Mouse (Mus musculus) kidney, embryonic 16.5 days (tissue): ENCODE data around the gene Atp6v1g1. TPM values are rescaled to one million over a fixed set of nuclear protein-coding genes. Genes with fewer than 3 reads are reported as not detected.

ENCODE experiments used
- ATAC-seq: fragments of 200-750 bp; cut with Nextera tagmentation; 2 replicates; pipeline ENCODE4 v1.8.0; 2017; ENCODE audit warnings: moderate TSS enrichment; ENCODE audit not compliant: low FRiP score, low TSS enrichment
- H3K27ac ChIP-seq: fragments of 300-500 bp; sonication (generic); 2 replicates; pipeline ENCODE4 v1.5.1; 2014; ENCODE audit warnings: low read length
- H3K27me3 ChIP-seq: fragments of 300-500 bp; sonication (generic); 2 replicates; pipeline ENCODE4 v1.6.1; 2014; ENCODE audit warnings: low read length, control low read depth, mixed read lengths; ENCODE audit not compliant: insufficient read depth
- H3K36me3 ChIP-seq: fragments of 300-500 bp; sonication (generic); 2 replicates; pipeline ENCODE4 v1.6.1; 2014; ENCODE audit warnings: low read length, control low read depth, mixed read lengths; ENCODE audit not compliant: insufficient read depth
- H3K4me1 ChIP-seq: fragments of 300-500 bp; sonication (generic); 2 replicates; pipeline ENCODE4 v1.6.1; 2014; ENCODE audit warnings: low read length, control low read depth, mixed read lengths; ENCODE audit not compliant: insufficient read depth
- H3K4me2 ChIP-seq: fragments of 300-500 bp; sonication (generic); replicated peaks from 2 replicates; pipeline ENCODE4 v1.6.1; 2014; ENCODE audit warnings: low read depth, low read length
- H3K4me3 ChIP-seq: fragments of 300-500 bp; sonication (generic); 2 replicates; pipeline ENCODE4 v1.5.1; 2014; ENCODE audit warnings: mild to moderate bottlenecking, low read length
- H3K9ac ChIP-seq: fragments of 300-500 bp; sonication (generic); replicated peaks from 2 replicates; pipeline ENCODE4 v1.6.1; 2014; ENCODE audit warnings: low read length
- H3K9me3 ChIP-seq: fragments of 300-500 bp; sonication (generic); 2 replicates; pipeline ENCODE4 v1.6.1; 2016; ENCODE audit warnings: low read length, control low read depth
- WGBS: fragments of 180-500 bp; shearing (Covaris S2); extraction: QIAGEN DNeasy Blood & Tissue Kit; methylation state at CpG from one replicate; pipeline ENCODE4 v1.1.7; 2014; 5-methylcytosine and 5-hydroxymethylcytosine counted together
- polyA plus RNA-seq: library from polyadenylated mRNA; unstranded; fragments of >200 nt; fragmentation: Nextera tagmentation; extraction: Ambion mirVana; gene quantifications from 2 replicates; pipeline ENCODE4 v1.2.1, GENCODE M21; 2015

Gene Atp6v1g1
- polyA plus RNA-seq, 1 experiment from 2014 or later, result 320 TPM

DNA sequence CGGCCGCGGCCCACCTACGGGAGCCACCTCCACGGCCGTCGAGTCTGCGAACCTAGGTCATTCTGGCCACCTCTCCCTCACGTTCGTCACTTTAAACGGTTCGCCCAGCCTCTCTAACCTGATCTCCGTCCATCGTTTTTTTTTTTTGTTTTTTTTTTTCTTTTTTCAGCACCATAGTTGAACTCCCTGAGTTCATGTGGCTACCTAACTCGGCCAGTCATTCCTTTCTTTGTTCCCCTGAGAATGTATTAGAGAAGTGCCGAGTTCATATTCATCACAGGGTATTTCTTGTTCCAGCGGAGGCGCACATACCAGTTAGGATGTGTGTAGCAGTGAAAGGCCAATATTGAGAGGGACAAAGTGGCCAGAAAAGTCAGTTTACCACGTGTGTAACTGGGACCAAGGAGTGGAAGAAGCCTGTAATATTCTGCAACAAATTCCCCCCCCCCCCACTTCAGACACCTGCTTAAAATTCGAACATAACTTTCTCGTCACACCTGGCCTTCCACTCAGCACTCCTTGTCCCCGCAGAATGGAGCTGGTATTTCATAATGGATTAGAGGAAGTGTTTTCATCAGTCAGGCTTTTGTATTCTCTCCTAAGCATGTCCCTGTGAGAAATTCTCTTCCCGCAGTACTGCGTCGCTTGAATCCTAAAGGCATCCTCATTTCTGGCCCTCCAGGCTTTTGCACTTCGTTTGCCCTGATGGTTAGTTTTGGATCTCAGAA lies 823 bp downstream of the Atp6v1g1 start:
- Histone ChIP-seq H3K27me3 (no peaks in the 10 kb centered on the region), H3K9me3 (no peaks in the 10 kb centered on the region), H3K4me2 (peak overlapping the region; percentile 76), H3K27ac (peak overlapping the region; percentile 90), H3K9ac (peak overlapping the region; percentile 96), H3K36me3 (peaks cover 17% of the 10 kb centered on the region), H3K4me1 (peaks cover 30% of the 10 kb centered on the region), H3K4me3 (peak overlapping the region; percentile 85)
- 14% methylated on average over 26 of the region's 26 CpGs for WGBS
- ATAC-seq, result no peak

DNA sequence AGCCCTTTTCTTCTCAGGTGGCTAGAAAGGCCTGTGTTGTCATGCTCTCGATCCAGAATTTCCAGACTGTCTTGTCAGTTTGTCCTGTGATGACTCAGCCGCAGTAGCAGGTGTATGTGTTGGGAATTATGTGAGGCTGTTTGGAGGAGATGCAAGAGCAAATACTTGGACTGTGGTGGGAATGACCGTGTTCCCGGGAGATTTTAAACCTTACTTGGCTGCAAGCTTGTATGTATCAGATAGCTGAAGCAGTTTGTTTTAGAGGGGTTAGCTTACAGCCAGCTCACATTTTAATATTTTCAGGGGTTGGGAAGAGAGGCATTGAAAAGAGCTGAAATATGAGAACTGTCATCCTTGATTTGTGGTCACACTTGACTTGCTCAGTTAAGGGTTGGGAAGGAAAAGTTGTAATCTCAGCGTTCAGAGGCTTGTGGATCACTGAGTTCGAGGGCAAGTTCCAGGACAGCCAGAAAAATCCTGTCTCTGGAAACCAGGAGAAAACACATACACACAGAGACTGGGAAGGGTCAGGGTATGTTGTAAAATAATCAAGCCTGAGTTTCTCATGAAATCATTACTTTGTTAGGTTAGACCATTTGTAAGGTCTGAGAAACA lies 2.0 kb downstream of the Atp6v1g1 start:
- H3K27me3 ChIP-seq, result no peaks in the 10 kb centered on the region
- peaks cover 27% of the 10 kb centered on the region for H3K36me3 ChIP-seq
- no peak for ATAC-seq
- peaks cover 30% of the 10 kb centered on the region for H3K4me1 ChIP-seq
- H3K9ac ChIP-seq, result peak overlapping the region; percentile 9
- peak overlapping the region; percentile 90 for H3K27ac ChIP-seq
- 34% methylated on average over 6 of the region's 6 CpGs for WGBS
- H3K4me2 ChIP-seq, result peak overlapping the region; percentile 76
- no peaks in the 10 kb centered on the region for H3K9me3 ChIP-seq
- H3K4me3 ChIP-seq, result peak overlapping the region; percentile 85; the same call in 1 of the 2 replicates

DNA sequence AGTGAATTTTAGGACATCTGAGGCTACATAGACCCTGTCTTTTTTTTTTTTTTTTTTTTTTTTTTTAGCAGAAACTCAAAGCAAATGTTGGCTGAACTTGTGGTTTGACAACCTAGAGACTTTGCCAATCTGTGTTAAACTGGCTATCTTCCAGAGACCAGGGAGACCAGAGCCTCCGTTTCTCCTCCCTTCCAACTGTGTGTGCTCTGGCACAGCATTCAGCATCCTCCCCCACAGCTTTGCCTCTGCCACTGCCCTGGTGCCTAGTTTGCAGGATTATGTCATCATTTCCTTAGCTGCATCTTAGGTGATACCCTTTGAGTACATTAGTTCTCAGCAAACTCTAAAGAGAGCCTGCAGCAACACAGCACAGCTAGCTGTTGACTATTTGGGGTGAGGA lies 3.2 kb downstream of the Atp6v1g1 start:
- no peak overlapping the region for H3K9ac ChIP-seq
- no peaks in the 10 kb centered on the region for H3K9me3 ChIP-seq
- H3K4me3 ChIP-seq, result no peak overlapping the region
- H3K4me2 ChIP-seq, result no peak overlapping the region
- peaks cover 40% of the 10 kb centered on the region for H3K36me3 ChIP-seq
- H3K27me3 ChIP-seq, result no peaks in the 10 kb centered on the region
- peaks cover 30% of the 10 kb centered on the region for H3K4me1 ChIP-seq
- no peak for ATAC-seq
- H3K27ac ChIP-seq, result no peak overlapping the region
- 29% methylated on average over 1 of the region's 1 CpGs for WGBS

DNA sequence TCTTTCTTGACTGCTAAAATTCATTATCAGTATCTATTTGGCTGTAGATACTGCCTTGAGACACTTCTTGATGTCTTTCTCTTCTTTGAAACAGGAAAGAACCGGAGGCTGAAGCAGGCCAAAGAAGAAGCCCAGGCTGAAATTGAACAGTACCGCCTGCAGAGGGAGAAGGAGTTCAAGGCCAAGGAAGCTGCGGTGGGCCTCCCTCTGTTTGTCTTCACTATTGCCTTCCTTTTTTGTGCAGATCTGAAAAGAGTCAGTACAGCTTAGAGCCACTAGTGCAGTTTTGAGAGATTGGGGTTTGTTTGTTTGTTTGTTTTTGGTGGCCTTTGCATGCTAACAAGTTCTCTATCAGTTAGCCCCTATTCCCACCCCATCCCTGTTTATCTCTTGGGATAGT lies 3.9 kb downstream of the Atp6v1g1 start:
- Histone ChIP-seq H3K9me3 (no peaks in the 10 kb centered on the region), H3K36me3 (peaks cover 42% of the 10 kb centered on the region), H3K4me3 (no peak overlapping the region), H3K27ac (no peak overlapping the region), H3K4me2 (no peak overlapping the region), H3K27me3 (no peaks in the 10 kb centered on the region), H3K9ac (no peak overlapping the region), H3K4me1 (peaks cover 30% of the 10 kb centered on the region)
- WGBS, result 84% methylated on average over 3 of the region's 3 CpGs
- no peak for ATAC-seq

DNA sequence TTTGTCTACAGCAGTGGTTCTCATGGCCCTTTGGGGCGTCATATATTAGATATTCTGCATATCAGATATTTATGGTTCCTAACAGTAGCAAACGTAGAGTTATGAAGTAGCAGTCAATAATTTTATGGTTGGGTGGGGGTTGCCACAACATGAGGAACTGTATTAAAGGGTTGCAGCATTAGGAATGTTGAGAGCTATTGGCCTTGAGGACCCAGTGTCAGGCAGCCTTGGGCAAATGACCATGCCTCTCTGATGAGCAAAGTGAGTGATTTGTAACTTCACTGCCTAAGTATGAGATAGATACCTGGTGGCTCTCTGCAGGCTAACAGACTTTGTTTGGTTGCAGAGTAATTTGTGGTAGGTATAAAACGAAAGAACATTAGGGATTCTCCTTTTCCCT lies 6.3 kb downstream of the Atp6v1g1 start:
- WGBS, result 93% methylated on average over 3 of the region's 3 CpGs
- H3K4me3 ChIP-seq, result no peak overlapping the region
- no peak overlapping the region for H3K4me2 ChIP-seq
- H3K36me3 ChIP-seq, result peaks cover 52% of the 10 kb centered on the region
- no peak overlapping the region for H3K9ac ChIP-seq
- no peak overlapping the region for H3K27ac ChIP-seq
- H3K9me3 ChIP-seq, result no peaks in the 10 kb centered on the region
- peaks cover 19% of the 10 kb centered on the region for H3K4me1 ChIP-seq
- no peaks in the 10 kb centered on the region for H3K27me3 ChIP-seq
- ATAC-seq, result no peak

DNA sequence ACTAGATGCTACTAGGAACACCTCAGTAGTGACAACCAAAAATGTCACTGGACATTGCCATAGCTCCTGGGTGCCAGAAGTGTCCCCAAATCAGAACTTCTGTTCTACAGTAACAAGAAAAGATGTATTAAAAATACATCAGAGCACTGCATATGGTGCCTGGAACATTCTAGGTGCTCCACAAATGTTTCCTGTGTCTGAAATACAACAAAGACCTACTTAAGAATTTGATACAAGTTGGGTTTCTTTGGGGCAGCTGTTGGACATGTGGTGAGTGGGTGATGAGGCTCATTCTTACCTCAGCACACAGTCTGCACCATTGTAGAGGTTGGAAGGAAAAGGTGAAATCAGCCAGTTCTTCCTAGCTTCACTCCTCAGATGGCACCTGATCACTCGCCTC lies 8.3 kb downstream of the Atp6v1g1 start:
- peaks cover 15% of the 10 kb centered on the region for H3K4me1 ChIP-seq
- ATAC-seq, result no peak
- WGBS, result 96% methylated on average over 1 of the region's 1 CpGs
- H3K27me3 ChIP-seq, result no peaks in the 10 kb centered on the region
- H3K27ac ChIP-seq, result no peak overlapping the region
- peaks cover 52% of the 10 kb centered on the region for H3K36me3 ChIP-seq
- H3K9ac ChIP-seq, result no peak overlapping the region
- no peak overlapping the region for H3K4me2 ChIP-seq
- H3K9me3 ChIP-seq, result no peaks in the 10 kb centered on the region
- no peak overlapping the region for H3K4me3 ChIP-seq

DNA sequence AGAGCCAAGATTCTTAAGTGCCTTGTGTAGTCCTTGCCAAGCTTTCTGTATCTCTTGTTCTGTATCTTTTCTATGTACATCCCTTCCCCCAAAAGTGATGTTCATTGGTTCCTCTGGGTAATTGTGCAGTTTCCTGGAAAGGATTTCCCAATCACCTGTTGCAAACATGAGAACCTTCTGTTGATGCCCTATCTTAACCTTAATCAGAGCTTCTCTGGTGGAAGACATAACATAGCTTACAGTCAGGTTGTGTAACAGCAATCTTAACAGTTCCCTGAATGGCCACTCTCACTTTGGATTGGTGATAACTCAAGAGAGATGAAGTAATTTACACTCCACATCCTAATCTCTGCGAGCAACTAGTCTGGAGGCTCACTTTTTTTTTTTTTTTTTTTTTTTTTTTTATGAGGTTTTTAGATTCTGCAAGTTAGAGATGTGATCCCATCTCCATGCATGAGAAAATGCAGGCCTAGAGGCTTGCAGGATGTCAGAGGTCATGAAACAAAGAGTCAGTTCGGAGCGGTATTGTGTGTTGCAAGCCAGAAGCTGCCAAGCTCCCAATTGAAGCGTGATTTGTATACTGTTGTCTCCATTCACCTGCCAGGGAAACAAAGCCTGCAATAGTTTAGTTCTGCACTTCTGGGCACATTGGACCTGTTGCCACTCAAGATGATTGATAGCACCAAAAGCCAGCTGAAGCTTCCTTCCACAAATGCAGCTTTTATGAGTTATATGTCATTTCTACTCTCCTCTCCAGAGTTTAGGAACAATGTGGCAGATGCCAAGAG lies 9.4 kb downstream of the Atp6v1g1 start:
- Histone ChIP-seq H3K9me3 (no peaks in the 10 kb centered on the region), H3K9ac (no peak overlapping the region), H3K4me1 (peaks cover 20% of the 10 kb centered on the region), H3K36me3 (peaks cover 42% of the 10 kb centered on the region), H3K4me2 (no peak overlapping the region), H3K4me3 (no peak overlapping the region), H3K27ac (no peak overlapping the region), H3K27me3 (no peaks in the 10 kb centered on the region)
- no peak for ATAC-seq
- WGBS, result 78% methylated on average over 4 of the region's 4 CpGs

DNA sequence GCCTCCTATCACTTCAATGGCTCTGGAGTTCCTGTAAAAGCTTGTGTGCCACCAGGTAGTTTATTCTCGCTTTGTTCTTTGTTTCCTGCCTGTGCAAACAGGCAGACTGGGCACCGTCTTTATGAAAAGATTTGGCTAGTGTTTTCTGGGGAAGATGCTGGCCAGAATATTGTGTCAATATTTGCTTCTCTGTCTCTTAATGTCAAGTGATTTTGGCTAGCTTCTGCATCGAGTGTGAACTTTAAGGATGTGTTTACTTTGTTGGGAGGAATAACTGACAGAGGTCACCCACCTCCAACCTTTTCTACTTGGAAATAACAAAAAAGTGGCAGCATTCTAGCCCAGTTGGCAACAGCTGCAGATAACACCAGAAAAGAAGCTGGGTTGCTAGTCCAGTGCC lies 10.0 kb downstream of the Atp6v1g1 start:
- Histone ChIP-seq H3K4me3 (no peak overlapping the region), H3K27me3 (no peaks in the 10 kb centered on the region), H3K4me2 (no peak overlapping the region), H3K9me3 (no peaks in the 10 kb centered on the region), H3K9ac (no peak overlapping the region), H3K36me3 (peaks cover 36% of the 10 kb centered on the region), H3K4me1 (peaks cover 27% of the 10 kb centered on the region), H3K27ac (no peak overlapping the region)
- 67% methylated on average over 3 of the region's 3 CpGs for WGBS
- ATAC-seq, result no peak

DNA sequence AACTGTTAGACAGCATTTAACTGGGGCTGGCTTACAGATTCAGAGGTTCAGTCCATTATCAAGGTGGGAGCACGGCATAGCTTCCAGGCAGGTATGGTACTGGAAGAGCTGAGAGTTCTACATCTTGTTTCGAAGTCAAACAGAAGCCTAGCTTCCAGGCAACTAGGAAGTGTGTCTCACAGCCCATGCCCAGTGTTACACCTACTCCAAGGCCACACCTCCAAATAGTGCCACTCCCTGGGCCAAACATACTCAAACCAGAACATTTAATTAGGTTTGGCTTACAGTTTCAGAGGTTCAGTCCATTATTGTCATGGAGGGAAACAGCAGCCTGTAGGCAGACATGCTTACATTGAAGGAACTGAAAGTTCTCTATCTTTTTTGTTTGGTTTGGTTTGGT lies 10.5 kb downstream of the Atp6v1g1 start:
- H3K4me3 ChIP-seq, result no peak overlapping the region
- H3K27ac ChIP-seq, result no peak overlapping the region
- ATAC-seq, result no peak
- H3K9me3 ChIP-seq, result no peaks in the 10 kb centered on the region
- H3K27me3 ChIP-seq, result no peaks in the 10 kb centered on the region
- peaks cover 35% of the 10 kb centered on the region for H3K36me3 ChIP-seq
- peaks cover 31% of the 10 kb centered on the region for H3K4me1 ChIP-seq
- no peak overlapping the region for H3K4me2 ChIP-seq
- no peak overlapping the region for H3K9ac ChIP-seq
- WGBS, result 95% methylated on average over 2 of the region's 2 CpGs
